Mouse (Mus musculus) lung, embryonic 15.5 days (tissue): ENCODE measurements around the gene Pum3. TPM values are rescaled to one million over a fixed set of nuclear protein-coding genes. Genes with fewer than 3 reads are reported as not detected.

Experiments used
- ATAC-seq: fragments of 200-750 bp; cut with Nextera tagmentation; 2 replicates; pipeline ENCODE4 v1.8.0; 2017; ENCODE audit warnings: moderate number of reproducible peaks, borderline replicate concordance; ENCODE audit not compliant: low FRiP score, low TSS enrichment; ENCODE audit errors: extremely low read depth
- H3K27ac ChIP-seq: fragments of 300-500 bp; sonication (generic); 2 replicates; pipeline ENCODE4 v1.5.1; 2015; ENCODE audit warnings: moderate library complexity, mild to moderate bottlenecking, inconsistent platforms
- H3K27me3 ChIP-seq: fragments of 300-500 bp; sonication (generic); 2 replicates; pipeline ENCODE4 v1.6.1; 2015; ENCODE audit warnings: inconsistent platforms
- H3K36me3 ChIP-seq: fragments of 300-500 bp; sonication (generic); 2 replicates; pipeline ENCODE4 v1.6.1; 2015; ENCODE audit warnings: inconsistent platforms
- H3K4me1 ChIP-seq: fragments of 300-500 bp; sonication (generic); 2 replicates; pipeline ENCODE4 v1.6.1; 2015; ENCODE audit warnings: inconsistent platforms
- H3K4me2 ChIP-seq: fragments of 300-500 bp; sonication (generic); 2 replicates; pipeline ENCODE4 v1.6.1; 2015; ENCODE audit warnings: inconsistent platforms, mild to moderate bottlenecking, moderate library complexity
- H3K4me3 ChIP-seq: fragments of 300-500 bp; sonication (generic); 2 replicates; pipeline ENCODE4 v1.5.1; 2015; ENCODE audit warnings: mild to moderate bottlenecking, inconsistent platforms
- H3K9ac ChIP-seq: fragments of 300-500 bp; sonication (generic); 2 replicates; pipeline ENCODE4 v1.6.1; 2015; ENCODE audit warnings: inconsistent platforms
- H3K9me3 ChIP-seq: fragments of 300-500 bp; sonication (generic); 2 replicates; pipeline ENCODE4 v1.6.1; 2016; ENCODE audit warnings: inconsistent platforms
- WGBS: fragments of 180-500 bp; shearing (Covaris S2); methylation state at CpG from one replicate; pipeline ENCODE4 v1.1.7; 2015; 5-methylcytosine and 5-hydroxymethylcytosine counted together
- polyA plus RNA-seq: library from polyadenylated mRNA; unstranded; fragments of >200 nt; fragmentation: Nextera tagmentation; extraction: Ambion mirVana; gene quantifications from 2 replicates; pipeline ENCODE4 v1.2.1, GENCODE M21; 2015

Pum3 gene
- polyA plus RNA-seq, 1 experiment from 2014 or later, result 67.0 TPM

DNA sequence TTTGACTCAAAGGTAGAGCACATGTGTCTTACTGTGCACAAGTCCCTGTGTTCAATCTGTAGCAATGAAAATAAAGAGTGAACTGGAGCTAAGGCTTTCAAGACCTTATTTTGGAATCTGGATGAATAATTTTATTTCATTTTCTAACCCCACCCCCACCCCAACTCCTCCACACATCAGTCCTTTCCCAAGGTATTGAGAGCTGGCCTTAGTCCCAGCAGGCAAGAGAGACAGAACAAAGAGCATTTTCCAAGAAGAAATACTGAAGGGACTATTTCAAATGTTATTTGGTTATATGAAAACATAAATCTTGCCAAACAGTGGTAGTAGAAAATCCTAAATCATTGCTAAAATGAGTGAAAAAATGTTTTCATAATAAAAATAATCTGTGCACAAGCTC is 69.2 kb downstream of the Pum3 start:
- H3K4me2 ChIP-seq, result no peak overlapping the region
- no peak overlapping the region for H3K4me3 ChIP-seq
- peaks cover 6% of the 10 kb centered on the region for H3K4me1 ChIP-seq
- no peaks in the 10 kb centered on the region for H3K27me3 ChIP-seq
- no peak for ATAC-seq
- no peaks in the 10 kb centered on the region for H3K9me3 ChIP-seq
- no peak overlapping the region for H3K27ac ChIP-seq
- no peak overlapping the region for H3K9ac ChIP-seq
- H3K36me3 ChIP-seq, result no peaks in the 10 kb centered on the region

- H3K9me3 ChIP-seq, result no peaks in the 10 kb centered on the region
- WGBS, result 30% methylated on average over 6 of the region's 6 CpGs
- H3K4me3 ChIP-seq, result no peak overlapping the region
- H3K27ac ChIP-seq, result no peak overlapping the region
- no peaks in the 10 kb centered on the region for H3K36me3 ChIP-seq
- no peaks in the 10 kb centered on the region for H3K27me3 ChIP-seq
- no peak overlapping the region for H3K9ac ChIP-seq
- no peak overlapping the region for H3K4me2 ChIP-seq
- ATAC-seq, result no peak
- 0 out of 2 replicates have a peak, but pooled peaks cover 3% of the 10 kb centered on the region for H3K4me1 ChIP-seq
These were observed 77.9 kb downstream of the Pum3 start for GRCm38 (mm10) chr19:27351700-27352099.

DNA sequence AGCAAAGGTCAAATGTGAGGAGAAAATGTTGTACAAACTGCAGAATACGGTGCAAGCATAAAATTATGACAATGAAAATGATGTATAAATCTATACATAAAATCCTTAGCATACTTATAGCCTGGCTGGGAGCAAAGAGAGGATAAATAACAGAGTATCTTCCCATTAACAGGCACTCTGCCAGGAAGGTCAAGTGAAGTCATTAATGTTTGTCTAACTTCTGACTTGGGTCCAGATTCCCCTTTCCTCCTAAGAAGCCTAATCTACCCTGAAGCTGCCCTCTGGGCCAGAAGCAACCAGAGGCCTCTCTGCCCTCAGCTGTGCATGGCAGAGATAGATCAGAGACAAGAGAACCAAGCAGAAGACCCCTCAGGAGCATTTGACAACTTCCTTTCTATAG is 83.1 kb downstream of the Pum3 start:
- no peaks in the 10 kb centered on the region for H3K9me3 ChIP-seq
- H3K36me3 ChIP-seq, result no peaks in the 10 kb centered on the region
- 62% methylated on average over 1 of the region's 1 CpGs for WGBS
- no peaks in the 10 kb centered on the region for H3K27me3 ChIP-seq
- ATAC-seq, result no peak
- H3K4me1 ChIP-seq, result no peaks in the 10 kb centered on the region
- H3K4me3 ChIP-seq, result no peak overlapping the region
- H3K9ac ChIP-seq, result no peak overlapping the region
- H3K4me2 ChIP-seq, result no peak overlapping the region
- no peak overlapping the region for H3K27ac ChIP-seq

Other genes with a start within 250 kb of the Pum3 start
- gene Vldlr, start 213.3 kb downstream of the Pum3 start, polyA plus RNA-seq, result 25.2 and 28.8 TPM in 2 replicates
- 0.05 TPM in 1 of 2 replicates, not detected in the other for gene Kcnv2, start 107.2 kb downstream of the Pum3 start, polyA plus RNA-seq